Mouse (Mus musculus): Measurements from ENCODE around the gene Fer. TPM values are rescaled to one million over a fixed set of nuclear protein-coding genes. Genes with fewer than 3 reads are reported as not detected.

Gene Fer
- polyA plus RNA-seq, 1 experiment from 2014 or later: 29.8 TPM

DNA sequence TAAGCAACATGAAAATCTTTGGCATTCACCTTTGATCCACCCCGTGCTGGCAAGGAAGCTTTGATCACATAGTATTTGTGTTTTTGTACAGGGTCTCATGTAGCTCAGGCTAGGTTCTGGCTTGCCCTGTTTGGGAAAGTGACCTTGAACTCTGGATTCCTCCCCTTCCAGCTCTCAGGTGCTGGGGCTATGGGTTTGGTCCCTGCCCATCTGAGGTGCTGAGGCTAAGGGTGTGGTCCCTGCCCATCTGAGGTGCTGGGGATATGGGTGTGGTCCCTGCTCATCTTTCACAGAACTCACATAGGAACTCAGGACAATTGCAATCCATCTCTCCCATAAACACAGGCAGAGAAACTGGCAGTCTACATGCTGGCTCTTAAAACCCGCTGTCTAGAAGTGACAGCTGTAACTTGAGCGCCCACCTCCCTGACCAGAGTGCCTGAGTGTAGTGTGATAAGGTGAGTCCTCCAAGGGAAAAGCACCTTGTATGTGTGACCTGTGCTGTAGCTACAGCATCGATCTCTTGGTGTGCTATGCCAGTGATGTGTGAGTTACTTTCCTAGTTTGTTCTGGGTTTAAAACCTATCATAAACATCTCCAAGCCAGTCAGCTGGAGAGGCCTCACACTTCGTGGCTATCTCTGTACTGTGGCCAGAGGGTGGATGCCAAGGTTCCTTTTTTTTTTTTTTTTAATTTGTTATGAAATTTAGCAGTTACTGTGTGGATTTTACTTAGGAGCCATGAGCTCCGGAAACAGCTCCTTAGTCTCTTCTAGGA is 236.7 kb downstream of the Fer start:
- H3K9ac ChIP-seq: no peak overlapping the region
- H3K27ac ChIP-seq: no peak overlapping the region
- H3K27me3 ChIP-seq: no peaks in the 10 kb centered on the region
- WGBS: 50% methylated on average over 6 of the region's 6 CpGs
- no peaks in the 10 kb centered on the region for H3K36me3 ChIP-seq
- H3K4me3 ChIP-seq: no peak overlapping the region
- H3K9me3 ChIP-seq: no peaks in the 10 kb centered on the region
- peaks cover 4% of the 10 kb centered on the region; the same call in 1 of the 2 replicates for H3K4me1 ChIP-seq
- no peak overlapping the region for H3K4me2 ChIP-seq
- peak; percentile 81 for ATAC-seq (ENCODE audit: borderline replicate concordance, extremely low read depth, low FRiP score, low TSS enrichment)

DNA sequence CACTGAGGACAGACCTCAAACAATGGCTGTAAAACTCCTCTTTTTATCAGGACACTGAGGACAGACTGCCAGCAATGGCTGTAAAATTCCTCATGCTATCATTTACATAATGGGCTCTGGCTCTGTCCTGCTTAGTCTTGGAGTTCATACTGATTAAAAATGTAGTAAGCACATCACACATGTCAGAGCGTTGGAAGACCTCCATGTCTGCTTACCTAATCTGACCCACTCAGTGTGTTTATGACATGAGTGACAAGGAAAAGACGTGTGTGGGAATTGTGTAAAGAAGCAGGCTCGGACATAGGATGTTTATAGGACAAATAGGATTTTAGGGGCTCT is 237.3 kb downstream of the Fer start:
- 38% methylated on average over 3 of the region's 3 CpGs for WGBS

DNA sequence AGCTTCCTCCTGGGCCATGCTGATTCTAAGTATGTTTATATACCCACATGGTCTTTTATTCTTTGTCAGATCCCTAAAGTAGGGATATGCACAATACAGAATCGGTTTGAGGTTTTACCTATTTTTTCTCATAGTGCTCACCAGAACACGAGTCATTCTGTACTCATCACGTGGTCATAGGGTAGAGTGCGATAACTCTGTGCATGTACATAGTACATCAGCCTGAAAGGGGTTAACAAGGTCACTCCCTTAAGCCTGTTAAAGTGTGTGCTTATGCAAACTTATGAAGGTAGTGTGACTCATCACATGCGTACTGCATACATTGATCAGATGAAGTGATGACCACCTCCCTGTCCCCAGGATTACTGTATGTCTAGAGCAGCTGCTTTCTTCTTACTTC is 245.9 kb downstream of the Fer start:
- Histone ChIP-seq H3K27me3 (no peaks in the 10 kb centered on the region), H3K4me2 (no peak overlapping the region), H3K9me3 (no peaks in the 10 kb centered on the region), H3K4me1 (no peaks in the 10 kb centered on the region), H3K4me3 (no peak overlapping the region), H3K36me3 (no peaks in the 10 kb centered on the region), H3K27ac (no peak overlapping the region), H3K9ac (no peak overlapping the region)
- ATAC-seq (ENCODE audit: borderline replicate concordance, extremely low read depth, low FRiP score, low TSS enrichment): no peak
- 84% methylated on average over 5 of the region's 5 CpGs for WGBS

More for the DNA sequence above, 237.3 kb downstream of the Fer start:
- Histone ChIP-seq H3K27ac (peak overlapping the region; percentile 29; the same call in 1 of the 2 replicates), H3K4me2 (no peak overlapping the region), H3K4me1 (peaks cover 4% of the 10 kb centered on the region; the same call in 1 of the 2 replicates), H3K9me3 (no peaks in the 10 kb centered on the region), H3K4me3 (no peak overlapping the region), H3K9ac (no peak overlapping the region), H3K36me3 (no peaks in the 10 kb centered on the region), H3K27me3 (no peaks in the 10 kb centered on the region)
- ATAC-seq (ENCODE audit: borderline replicate concordance, extremely low read depth, low FRiP score, low TSS enrichment): peak; percentile 88

DNA sequence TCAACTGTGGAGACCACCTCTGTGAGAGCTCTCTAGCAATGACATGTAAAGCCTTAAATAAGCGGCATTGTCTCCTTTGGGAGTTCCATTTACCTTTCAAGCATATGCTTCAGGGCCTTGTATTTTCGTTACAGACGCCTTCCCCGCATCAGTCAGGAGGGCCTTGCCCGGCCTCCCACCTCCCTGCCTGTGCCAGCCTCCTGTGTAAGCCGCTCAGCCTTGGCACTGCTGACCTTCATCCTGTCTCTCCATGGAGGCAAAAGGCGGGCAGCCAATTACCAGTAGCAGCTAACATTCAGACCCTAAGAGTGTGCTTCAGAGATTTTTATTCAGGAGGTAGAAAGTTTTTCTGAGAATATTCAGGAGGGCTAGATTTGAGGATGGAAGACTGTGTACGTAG is 247.0 kb downstream of the Fer start:
- H3K4me3 ChIP-seq: no peak overlapping the region
- no peak overlapping the region for H3K9ac ChIP-seq
- no peaks in the 10 kb centered on the region for H3K4me1 ChIP-seq
- H3K9me3 ChIP-seq: no peaks in the 10 kb centered on the region
- WGBS: 84% methylated on average over 8 of the region's 8 CpGs
- no peaks in the 10 kb centered on the region for H3K36me3 ChIP-seq
- no peak for ATAC-seq (ENCODE audit: borderline replicate concordance, extremely low read depth, low FRiP score, low TSS enrichment)
- H3K27ac ChIP-seq: no peak overlapping the region
- H3K4me2 ChIP-seq: no peak overlapping the region
- H3K27me3 ChIP-seq: no peaks in the 10 kb centered on the region

DNA sequence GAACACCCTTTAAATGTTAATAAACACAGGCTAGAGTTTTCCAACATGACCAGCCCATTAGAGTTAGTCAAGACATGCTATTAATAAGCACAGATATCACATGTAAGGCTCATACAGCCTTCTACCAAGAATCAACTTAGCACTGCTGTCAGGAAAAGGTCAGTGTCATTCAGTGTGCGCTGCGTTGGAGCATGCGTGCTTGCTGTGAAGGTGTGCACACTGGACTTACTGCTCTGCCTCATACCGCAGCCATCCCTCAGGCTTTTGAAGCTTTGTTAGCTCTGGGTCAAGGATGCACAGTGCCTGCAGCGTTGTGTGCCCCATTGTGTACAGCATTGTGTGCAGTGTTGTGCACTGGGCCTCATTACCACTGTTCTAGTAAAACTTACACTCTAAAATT is 250.8 kb downstream of the Fer start:
- no peaks in the 10 kb centered on the region for H3K4me1 ChIP-seq
- no peak overlapping the region for H3K4me2 ChIP-seq
- H3K9ac ChIP-seq: no peak overlapping the region
- H3K27me3 ChIP-seq: no peaks in the 10 kb centered on the region
- no peak overlapping the region for H3K27ac ChIP-seq
- H3K4me3 ChIP-seq: no peak overlapping the region
- no peak for ATAC-seq (ENCODE audit: borderline replicate concordance, extremely low read depth, low FRiP score, low TSS enrichment)
- 86% methylated on average over 5 of the region's 5 CpGs for WGBS
- no peaks in the 10 kb centered on the region for H3K36me3 ChIP-seq
- H3K9me3 ChIP-seq: no peaks in the 10 kb centered on the region

DNA sequence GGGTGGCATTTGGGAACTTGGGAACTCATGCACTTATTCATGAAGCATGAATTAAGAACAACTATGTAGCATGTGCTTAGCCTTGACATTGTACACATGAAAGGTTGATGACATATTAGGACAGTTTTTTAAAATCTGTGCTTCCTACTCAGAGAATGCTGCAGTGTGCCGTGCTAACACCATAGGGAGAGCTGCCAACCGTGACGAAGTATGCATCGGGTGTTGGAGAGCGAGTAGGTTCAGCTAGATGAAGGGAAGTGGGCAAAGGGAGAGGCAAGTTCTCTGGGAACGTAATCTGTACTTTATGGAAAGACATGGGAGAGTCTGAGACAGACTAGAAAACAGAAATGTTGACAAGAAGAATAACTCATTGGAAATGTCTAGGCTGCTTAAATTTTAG is 253.9 kb downstream of the Fer start:
- H3K4me1 ChIP-seq: no peaks in the 10 kb centered on the region
- no peak overlapping the region for H3K9ac ChIP-seq
- no peaks in the 10 kb centered on the region for H3K36me3 ChIP-seq
- no peak overlapping the region for H3K4me3 ChIP-seq
- no peak overlapping the region for H3K4me2 ChIP-seq
- H3K27ac ChIP-seq: no peak overlapping the region
- WGBS: 73% methylated on average over 6 of the region's 6 CpGs
- H3K27me3 ChIP-seq: no peaks in the 10 kb centered on the region
- ATAC-seq (ENCODE audit: borderline replicate concordance, extremely low read depth, low FRiP score, low TSS enrichment): no peak
- H3K9me3 ChIP-seq: no peaks in the 10 kb centered on the region

DNA sequence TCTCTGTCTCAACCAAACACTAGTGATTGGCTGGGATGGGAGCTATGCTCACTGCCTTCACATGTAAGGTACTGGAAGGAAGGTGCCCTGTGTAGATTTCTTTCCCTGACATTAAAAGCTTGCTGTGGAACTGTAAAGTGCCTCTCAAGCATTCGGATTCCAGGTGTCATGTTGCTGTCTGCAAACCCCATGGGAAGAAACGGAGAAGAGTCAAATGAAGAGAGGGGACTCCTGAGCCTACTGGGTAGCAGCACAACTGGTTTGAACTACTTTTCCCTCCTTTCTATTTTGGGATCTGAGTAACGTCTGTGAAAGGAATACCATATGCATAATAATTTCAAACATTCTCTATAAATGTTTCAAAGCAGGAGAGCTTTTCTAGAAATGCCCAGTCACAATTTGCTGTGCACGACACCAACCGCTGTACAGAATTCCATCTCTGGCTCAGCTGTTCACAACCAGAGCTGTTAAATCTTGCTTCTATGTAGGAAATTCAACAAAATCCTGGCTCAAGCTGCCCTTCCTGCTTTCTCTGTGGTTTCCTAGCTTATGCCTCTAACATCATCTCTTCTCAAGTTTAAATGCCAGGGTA is 256.9 kb downstream of the Fer start:
- Histone ChIP-seq H3K9me3 (no peaks in the 10 kb centered on the region), H3K9ac (no peak overlapping the region), H3K4me1 (0 out of 2 replicates have a peak, but pooled peaks cover 3% of the 10 kb centered on the region), H3K4me3 (no peak overlapping the region), H3K36me3 (no peaks in the 10 kb centered on the region), H3K27ac (no peak overlapping the region), H3K4me2 (no peak overlapping the region), H3K27me3 (no peaks in the 10 kb centered on the region)
- no peak for ATAC-seq (ENCODE audit: borderline replicate concordance, extremely low read depth, low FRiP score, low TSS enrichment)
- 70% methylated on average over 5 of the region's 5 CpGs for WGBS

DNA sequence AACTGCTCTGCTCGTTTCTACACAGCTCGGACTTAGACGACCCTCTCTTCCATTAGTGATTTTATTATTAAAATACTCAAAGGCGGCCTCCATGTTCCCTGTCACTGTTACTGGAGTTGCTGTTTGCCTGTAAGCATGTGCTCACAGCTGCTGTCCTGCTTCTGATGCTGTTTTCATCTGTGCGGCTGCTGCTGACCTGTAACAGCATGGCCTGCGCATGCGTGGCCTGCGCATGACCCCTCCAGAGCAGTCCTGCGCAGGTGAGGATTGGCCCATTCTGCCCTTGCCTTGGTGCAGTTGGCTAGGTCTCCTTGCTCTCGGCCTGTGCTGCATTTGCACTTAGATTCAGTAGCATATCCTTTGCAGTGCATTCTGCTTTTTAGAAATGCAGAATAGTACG is 259.7 kb downstream of the Fer start:
- WGBS: 92% methylated on average over 11 of the region's 11 CpGs
- Histone ChIP-seq H3K9ac (no peak overlapping the region), H3K27ac (no peak overlapping the region)

DNA sequence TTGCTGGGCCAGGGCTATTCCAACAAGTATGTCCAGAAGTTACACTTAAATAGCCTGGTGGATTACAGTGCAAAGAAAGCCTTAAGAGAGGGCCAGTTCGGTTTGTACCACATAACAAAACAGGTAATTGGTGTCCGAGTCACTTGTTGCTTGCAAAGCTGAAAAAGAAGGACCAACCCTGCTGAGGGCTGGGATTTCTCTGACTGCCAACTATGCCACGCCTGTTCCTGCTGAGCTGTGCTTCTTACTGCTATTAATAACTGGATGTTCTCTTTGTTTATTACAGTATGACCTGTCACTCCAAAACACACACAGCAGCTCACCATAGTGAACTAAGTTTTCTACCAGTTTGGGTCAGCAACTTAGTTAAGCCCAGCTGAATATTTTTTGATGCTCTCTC is 260.9 kb downstream of the Fer start:
- Histone ChIP-seq H3K27me3 (no peaks in the 10 kb centered on the region), H3K4me2 (no peak overlapping the region), H3K4me1 (0 out of 2 replicates have a peak, but pooled peaks cover 3% of the 10 kb centered on the region), H3K9ac (no peak overlapping the region), H3K9me3 (no peaks in the 10 kb centered on the region), H3K36me3 (no peaks in the 10 kb centered on the region), H3K27ac (no peak overlapping the region), H3K4me3 (no peak overlapping the region)
- WGBS: 70% methylated on average over 3 of the region's 3 CpGs
- no peak for ATAC-seq (ENCODE audit: borderline replicate concordance, extremely low read depth, low FRiP score, low TSS enrichment)

More for the DNA sequence above, 259.7 kb downstream of the Fer start:
- H3K4me1 ChIP-seq: 0 out of 2 replicates have a peak, but pooled peaks cover 3% of the 10 kb centered on the region
- no peak overlapping the region for H3K4me2 ChIP-seq
- H3K27me3 ChIP-seq: no peaks in the 10 kb centered on the region
- no peaks in the 10 kb centered on the region for H3K36me3 ChIP-seq
- H3K4me3 ChIP-seq: no peak overlapping the region
- ATAC-seq (ENCODE audit: borderline replicate concordance, extremely low read depth, low FRiP score, low TSS enrichment): no peak
- H3K9me3 ChIP-seq: no peaks in the 10 kb centered on the region

DNA sequence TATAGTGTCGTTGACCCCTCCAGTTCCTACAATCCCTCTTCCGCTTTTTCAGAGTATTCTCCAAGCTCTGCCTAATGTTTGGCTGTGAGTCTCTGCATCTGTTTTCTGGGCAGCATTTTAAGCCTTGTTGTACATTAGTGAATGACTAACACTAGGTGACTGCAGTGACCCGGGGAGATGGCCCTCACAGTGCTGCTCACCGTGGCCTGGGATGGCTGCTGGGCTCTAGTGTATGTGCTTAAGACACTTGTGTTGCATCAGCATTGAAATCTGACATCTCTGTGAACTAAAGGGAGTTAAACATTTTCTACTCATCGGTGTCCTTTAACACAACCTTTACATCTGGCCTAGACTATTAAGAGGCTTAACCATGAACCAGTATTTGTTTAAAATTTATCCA is 264.0 kb downstream of the Fer start:
- H3K27ac ChIP-seq: no peak overlapping the region
- no peak for ATAC-seq (ENCODE audit: borderline replicate concordance, extremely low read depth, low FRiP score, low TSS enrichment)

DNA sequence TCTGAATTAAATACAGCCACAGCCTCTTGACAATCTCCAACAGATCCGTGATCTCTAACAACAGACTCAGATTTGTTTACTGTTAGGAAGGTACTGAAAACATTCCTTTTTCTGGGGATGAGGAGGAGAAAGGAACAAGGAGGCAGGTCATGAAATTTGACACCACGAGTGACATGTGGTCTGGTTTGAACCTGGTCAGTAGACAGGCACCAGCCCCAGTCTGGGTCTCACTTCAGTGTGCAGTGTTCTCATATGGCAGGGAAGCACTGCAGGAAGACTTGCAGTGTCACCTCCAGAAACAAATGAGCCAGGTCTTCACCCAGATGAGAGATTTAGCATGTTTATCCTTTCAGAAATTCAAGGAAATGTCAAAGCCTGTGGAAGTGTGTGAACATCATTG is 266.9 kb downstream of the Fer start:
- ATAC-seq (ENCODE audit: borderline replicate concordance, extremely low read depth, low FRiP score, low TSS enrichment): no peak

More for the DNA sequence above, 264.0 kb downstream of the Fer start:
- no peaks in the 10 kb centered on the region for H3K36me3 ChIP-seq
- H3K4me3 ChIP-seq: no peak overlapping the region
- 70% methylated on average over 5 of the region's 5 CpGs for WGBS
- H3K4me2 ChIP-seq: no peak overlapping the region
- H3K4me1 ChIP-seq: peaks cover 10% of the 10 kb centered on the region; the same call in 1 of the 2 replicates
- no peak overlapping the region for H3K9ac ChIP-seq
- no peaks in the 10 kb centered on the region for H3K27me3 ChIP-seq
- H3K9me3 ChIP-seq: no peaks in the 10 kb centered on the region

DNA sequence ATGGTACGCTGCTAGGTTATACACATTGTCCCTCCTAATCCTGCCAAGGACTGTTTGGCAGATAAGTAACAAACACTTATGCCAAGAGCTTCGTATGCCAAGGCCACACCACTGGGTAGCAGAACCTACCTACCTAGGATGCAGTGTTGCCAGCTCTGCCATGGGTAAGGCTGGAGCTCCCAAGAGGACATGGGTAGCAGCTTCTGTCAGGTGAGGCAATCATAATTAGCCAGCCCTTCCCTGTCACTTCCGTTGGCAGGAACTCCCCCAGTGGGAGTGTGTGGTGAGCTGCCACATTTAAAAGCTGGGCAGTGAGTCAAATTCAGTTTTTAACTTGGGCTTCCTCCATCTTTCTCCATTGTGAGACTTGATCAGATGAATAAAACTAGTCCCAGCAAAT is 267.5 kb downstream of the Fer start:
- H3K27ac ChIP-seq: peak overlapping the region; percentile 2; the same call in 1 of the 2 replicates

More for the DNA sequence above, 266.9 kb downstream of the Fer start:
- H3K36me3 ChIP-seq: no peaks in the 10 kb centered on the region
- H3K27me3 ChIP-seq: no peaks in the 10 kb centered on the region
- peaks cover 7% of the 10 kb centered on the region; the same call in 1 of the 2 replicates for H3K4me1 ChIP-seq
- H3K4me2 ChIP-seq: no peak overlapping the region
- H3K9me3 ChIP-seq: no peaks in the 10 kb centered on the region
- WGBS: 33% methylated on average over 2 of the region's 2 CpGs
- H3K27ac ChIP-seq: no peak overlapping the region
- H3K4me3 ChIP-seq: no peak overlapping the region
- H3K9ac ChIP-seq: no peak overlapping the region

More for the DNA sequence above, 267.5 kb downstream of the Fer start:
- no peak overlapping the region for H3K9ac ChIP-seq
- peaks cover 7% of the 10 kb centered on the region; the same call in 1 of the 2 replicates for H3K4me1 ChIP-seq
- no peak for ATAC-seq (ENCODE audit: borderline replicate concordance, extremely low read depth, low FRiP score, low TSS enrichment)
- no peak overlapping the region for H3K4me3 ChIP-seq
- 51% methylated on average over 3 of the region's 3 CpGs for WGBS
- no peaks in the 10 kb centered on the region for H3K36me3 ChIP-seq
- no peaks in the 10 kb centered on the region for H3K9me3 ChIP-seq
- H3K27me3 ChIP-seq: no peaks in the 10 kb centered on the region
- no peak overlapping the region for H3K4me2 ChIP-seq
